Mouse (Mus musculus): ENCODE measurements around the gene Shisa8.
"Not testable (repeated sequence)": the region's sequence is repeated elsewhere in the genome, so short reads cannot be mapped to it uniquely, and the experiment has no call there.

Shisa8 gene

GRCm38 (mm10) chr15:82212752-82213063, at the start of gene Shisa8:
Gene Shisa8 (minus strand): TSS chr15:82212815.
- no peak for DNase-seq

DNA sequence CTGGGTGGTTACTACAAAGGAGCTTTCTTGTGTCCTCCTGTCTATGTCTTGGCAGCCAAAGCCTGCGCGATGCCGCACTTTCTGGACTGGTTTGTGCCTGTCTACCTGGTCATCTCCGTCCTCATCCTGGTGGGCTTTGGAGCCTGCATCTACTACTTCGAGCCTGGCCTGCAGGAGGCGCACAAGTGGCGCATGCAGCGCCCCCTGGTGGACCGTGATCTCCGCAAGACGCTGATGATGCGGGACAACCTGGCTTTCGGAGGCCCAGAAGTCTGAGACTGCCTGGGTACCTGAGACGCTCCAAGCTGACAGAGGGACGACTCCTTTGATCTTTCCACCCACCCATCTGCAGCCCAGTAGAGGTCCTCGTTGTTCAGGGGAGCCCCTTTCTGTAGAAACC, 46.9 kb upstream of the Shisa8 start:
- DNase-seq: peak; percentile 56 to 88

DNA sequence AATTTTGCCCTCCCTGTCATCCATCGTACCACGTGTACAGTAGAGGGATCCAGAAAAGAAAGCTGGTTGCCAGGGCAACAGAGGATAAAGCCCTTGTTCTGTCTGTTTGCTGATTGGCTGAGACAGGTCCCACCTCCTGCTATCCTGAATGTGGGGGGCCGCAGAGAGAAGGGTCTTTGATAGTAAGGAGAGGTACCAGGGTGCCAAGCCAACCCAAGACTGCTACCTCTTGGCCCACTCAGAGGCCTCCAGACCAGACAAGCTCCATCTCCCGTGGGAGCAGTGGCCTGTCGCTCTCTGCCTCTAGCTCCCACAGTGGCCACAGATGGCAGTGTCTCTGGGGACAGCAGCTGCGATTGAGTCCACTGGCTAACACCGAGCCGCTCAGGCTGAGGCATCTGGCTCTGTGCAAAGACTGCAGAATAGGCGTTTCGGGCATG, 43.3 kb upstream of the Shisa8 start:
- no peak for DNase-seq

DNA sequence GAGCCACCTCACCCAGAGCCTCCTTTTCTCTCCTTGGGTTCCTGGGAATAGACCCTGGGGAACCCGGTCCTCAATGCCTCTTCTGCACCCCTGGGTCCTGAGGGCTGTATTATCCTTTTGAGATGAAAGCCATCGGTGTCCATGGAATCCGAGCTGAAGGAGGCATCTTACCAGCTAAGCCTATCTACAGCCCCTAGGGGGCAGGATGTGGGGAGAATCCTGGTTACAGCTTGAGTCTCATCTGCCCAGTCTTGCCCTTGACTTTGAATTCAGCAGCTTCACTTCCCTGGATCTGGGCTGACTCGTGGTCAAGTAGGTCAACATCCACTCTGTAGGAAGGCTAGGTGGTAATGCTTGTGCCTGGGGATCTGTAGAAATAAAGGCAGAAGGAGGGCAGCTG, 42.6 kb upstream of the Shisa8 start:
- no peak for DNase-seq

DNA sequence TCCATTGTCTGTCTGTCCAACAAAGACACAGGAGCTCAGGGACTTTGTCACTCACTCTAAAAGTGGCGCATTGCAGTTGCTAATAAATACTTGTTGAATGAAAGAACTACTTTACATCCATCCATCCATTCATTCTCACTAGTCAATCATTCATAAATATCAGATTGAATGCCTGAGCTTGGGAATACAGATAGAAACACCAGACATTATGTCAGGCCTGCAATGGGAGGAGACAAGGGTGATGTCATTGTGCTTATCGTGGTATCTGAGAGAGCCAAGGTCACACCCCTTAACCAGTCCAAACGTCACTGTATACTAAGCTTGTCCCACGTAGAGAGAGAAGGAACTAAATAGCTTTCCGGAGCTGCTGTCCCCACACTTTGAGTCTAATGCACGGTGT, 39.5 kb upstream of the Shisa8 start, which contains the start of gene 1500009C09Rik:
Gene 1500009C09Rik (plus strand): TSS at position 301 of the 400 bp plus-strand sequence.
- DNase-seq: no peak

GRCm38 (mm10) chr15:82251579-82251978, 39.0 kb upstream of the Shisa8 start:
- no peak for DNase-seq

GRCm38 (mm10) chr15:82247131-82247776, 34.6 kb upstream of the Shisa8 start:
- no peak for DNase-seq

DNA sequence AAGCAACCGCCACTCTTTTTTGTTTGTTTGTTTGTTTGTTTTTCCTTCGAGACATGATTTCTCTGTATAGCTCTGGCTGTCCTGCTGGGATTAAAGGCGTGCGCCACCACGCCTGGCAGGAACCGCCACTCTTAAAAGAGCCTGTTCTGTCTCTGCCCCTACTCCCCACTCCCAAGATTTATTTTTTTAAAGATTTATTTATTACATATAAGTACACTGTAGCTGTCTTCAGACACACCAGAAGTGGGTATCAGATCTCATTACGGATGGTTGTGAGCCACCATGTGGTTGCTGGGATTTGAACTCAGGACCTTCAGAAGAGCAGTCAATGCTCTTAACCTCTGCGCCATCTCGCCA, 32.2 kb upstream of the Shisa8 start:
- DNase-seq: not testable (repeated sequence)

GRCm38 (mm10) chr15:82244115-82244804, 31.6 kb upstream of the Shisa8 start, which contains the start of gene Cenpm:
Gene Cenpm (minus strand): TSS chr15:82244748.
- DNase-seq: peak; percentile 91 to 97

DNA sequence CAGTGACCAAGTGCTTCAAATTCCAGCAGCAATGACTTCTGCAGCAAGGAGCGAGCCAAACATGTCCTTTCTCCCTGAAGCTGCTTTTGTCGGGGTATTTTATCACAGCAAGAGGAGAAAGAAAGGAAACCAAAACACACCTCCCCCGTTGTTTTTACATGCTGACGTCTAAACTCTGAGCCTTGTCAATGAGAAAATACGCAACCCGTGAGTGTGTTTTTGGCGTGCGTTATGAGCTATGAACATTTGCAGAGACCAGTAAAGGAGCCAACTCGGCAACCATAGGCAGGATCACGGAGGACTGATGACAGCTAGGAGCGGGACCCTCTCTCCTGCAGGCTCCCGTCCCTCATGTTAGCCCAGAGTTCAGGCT, 31.1 kb upstream of the Shisa8 start:
- no peak for DNase-seq

GRCm38 (mm10) chr15:82243311-82243710, 30.7 kb upstream of the Shisa8 start:
- DNase-seq: no peak

GRCm38 (mm10) chr15:82236565-82236964, 23.9 kb upstream of the Shisa8 start:
- DNase-seq: peak; percentile 78 to 91

GRCm38 (mm10) chr15:82235661-82236060, 23.0 kb upstream of the Shisa8 start:
- no peak for DNase-seq

DNA sequence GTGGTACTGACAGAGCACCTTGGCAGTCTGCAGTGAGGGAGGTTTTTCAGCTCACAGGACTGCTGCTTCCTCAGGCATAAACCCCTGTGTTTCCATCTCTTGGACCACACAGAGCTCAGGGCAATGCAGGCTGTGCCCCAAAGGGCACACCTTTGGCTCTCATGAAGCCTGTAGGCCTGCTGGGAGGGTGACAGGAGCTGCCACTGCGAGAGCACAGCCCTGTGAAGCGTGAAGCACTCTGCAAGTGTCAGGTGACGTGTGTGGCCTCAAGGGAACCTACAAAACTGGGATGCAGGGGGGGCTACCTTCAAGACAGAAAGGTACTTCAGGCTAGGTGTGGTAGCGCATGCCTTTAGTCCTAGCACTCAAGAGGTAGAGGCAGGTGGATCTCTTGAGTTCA, 20.0 kb upstream of the Shisa8 start:
- no peak for DNase-seq

GRCm38 (mm10) chr15:82231591-82232378, 19.2 kb upstream of the Shisa8 start:
- DNase-seq: no peak

DNA sequence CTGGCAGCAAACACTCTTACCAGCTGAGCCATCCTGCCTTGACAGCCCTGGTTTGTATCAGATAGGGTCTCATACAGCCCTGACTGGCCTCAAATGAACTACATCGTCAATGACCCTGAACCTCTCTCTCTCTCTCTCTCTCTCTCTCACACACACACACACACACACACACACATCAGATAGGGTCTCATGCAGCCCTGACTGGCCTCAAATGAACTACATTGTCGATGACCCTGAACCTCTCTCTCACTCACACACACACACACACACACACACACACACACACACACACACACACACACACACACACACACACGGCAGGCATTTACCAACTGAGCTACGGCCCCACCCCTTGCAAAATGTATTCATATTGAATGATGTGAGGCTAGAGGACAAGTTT, 18.5 kb upstream of the Shisa8 start:
- no peak for DNase-seq

DNA sequence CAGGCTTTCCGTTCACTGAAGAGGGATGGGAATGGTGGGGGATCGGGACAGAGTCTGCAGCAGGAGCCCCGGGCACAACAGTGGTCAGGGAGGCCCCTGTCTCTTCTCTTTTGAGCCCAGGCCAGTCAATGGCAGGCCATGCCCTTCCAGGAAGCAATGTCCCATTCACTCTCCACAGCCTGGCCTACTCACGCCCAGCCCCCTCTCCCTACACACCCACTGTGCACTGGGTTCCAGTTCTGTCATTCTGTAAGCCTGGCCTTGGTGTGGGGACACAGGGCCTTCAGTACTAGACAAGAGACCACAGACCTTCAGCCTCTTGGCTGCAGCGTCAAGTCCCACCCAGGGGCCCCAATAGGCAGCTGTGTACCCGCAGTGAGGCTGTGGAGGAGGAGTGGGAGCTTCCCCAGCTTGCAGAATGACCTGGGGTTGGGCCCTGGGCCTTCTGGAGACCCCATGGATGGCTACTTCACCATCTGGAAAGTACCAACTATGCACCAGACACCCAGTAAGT, 17.5 kb upstream of the Shisa8 start:
- no peak for DNase-seq

- DNase-seq: no peak
Measured at GRCm38 (mm10) chr15:82229542-82230045, 17.0 kb upstream of the Shisa8 start.

- no peak for DNase-seq
Measured at GRCm38 (mm10) chr15:82225769-82226168, 13.2 kb upstream of the Shisa8 start.

GRCm38 (mm10) chr15:82224602-82225215, 12.1 kb upstream of the Shisa8 start:
- no peak for DNase-seq

GRCm38 (mm10) chr15:82223657-82224601, 11.3 kb upstream of the Shisa8 start, which contains the start of gene Tnfrsf13c:
Gene Tnfrsf13c (minus strand): TSS chr15:82224369.
- peak in 1 of 2 experiments; percentile 33 for DNase-seq

DNA sequence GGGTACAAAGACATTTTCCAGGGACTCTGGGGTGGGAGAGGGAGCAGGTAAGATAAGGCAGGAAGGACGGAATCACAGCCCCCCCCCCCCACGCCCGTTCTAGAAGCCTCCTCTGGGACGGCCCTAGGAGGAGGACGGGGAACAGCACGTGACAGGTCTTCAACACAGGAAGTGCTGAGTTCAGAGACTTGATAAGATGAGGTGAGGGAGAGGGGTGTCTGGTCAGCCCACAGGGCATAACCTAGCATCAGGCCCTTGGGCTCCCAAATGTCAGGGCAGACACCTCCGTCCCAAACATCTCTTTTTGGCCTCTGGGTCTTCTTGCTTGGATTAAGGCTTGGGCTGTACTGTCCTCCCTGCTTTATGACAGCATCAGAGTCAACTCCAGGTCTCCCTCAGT, 10.6 kb upstream of the Shisa8 start:
- DNase-seq: no peak
